Mouse (Mus musculus) right cerebral cortex, postnatal 14 days (tissue): ENCODE data around the gene Plekho2.

Experiments used
- DNase-seq: peaks from one replicate; pipeline ENCODE4 v3.0.0; 2022

The Plekho2 gene

DNA sequence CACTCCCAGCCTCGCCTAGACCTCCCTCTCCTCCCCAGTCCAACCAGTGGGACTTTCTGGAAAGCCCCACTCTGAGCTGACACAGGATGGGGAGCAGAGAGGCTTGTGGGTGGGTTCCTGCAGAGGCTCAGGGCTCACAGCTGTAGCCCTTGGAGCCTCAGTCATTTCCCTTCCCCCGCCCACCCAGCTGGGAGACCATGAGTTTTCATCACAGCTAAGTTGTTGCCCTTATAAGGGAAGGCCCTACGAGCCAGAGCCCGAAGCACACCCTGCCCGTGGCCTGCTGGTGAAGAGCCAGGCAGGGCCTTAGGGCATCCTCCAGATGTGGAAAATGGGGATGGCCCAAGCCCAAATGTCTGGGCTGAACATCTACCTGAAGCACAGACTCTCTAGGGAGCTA is 28.8 kb downstream of the Plekho2 start:
- no peak for DNase-seq

DNA sequence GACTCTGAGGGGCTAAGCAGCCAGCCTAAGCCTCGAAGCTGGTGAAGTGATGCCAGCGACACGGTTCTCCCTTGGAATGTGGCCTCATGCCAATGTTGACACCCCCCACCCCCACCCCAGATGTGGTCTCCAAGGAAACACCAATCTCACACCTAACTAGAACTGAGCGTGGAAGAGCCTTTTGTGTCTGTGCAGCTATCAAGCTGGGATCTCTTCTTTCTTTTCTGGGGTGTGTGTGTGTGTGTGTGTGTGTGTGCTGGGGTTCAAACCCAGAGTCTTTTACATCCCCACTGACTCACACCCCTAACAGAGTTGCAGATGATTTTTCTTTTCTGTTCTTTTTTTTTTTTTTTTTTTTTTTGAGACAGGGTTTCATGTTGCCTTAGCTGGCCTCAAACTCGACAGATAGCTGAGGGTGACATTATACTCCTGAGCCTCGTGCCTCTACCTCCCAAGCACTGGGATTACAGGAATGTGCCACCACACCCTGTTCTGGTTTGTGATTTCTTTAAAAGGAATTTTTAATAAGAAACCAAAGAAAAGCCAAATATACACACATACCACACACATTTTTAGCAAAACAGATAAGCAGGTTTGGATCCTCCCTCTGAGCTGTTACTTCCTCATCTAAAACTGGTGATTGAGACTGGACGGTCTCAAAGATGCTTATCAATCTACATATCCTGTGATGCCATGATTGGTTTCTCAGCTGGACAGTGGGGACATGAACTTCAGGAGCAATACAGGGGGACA is 29.6 kb downstream of the Plekho2 start:
- no peak for DNase-seq

DNA sequence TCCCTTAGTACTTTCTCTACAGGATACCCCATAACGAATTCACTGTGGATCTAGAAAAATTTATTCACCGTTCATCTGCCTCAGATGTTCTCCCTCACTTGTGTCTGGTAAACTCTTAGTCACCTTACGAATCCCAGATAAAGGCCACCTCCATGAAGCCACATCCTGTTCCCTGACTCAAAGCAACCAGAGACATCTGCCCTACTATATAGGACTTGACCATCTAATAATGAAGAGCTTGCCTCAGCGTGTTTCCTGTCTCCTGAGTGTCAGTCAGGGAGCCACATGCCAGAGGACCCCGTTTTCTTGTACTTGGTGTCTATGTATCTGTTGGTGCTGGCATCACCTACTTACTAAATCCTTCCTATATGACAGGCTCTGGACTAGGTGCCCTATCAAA is 30.2 kb downstream of the Plekho2 start:
- DNase-seq: no peak

DNA sequence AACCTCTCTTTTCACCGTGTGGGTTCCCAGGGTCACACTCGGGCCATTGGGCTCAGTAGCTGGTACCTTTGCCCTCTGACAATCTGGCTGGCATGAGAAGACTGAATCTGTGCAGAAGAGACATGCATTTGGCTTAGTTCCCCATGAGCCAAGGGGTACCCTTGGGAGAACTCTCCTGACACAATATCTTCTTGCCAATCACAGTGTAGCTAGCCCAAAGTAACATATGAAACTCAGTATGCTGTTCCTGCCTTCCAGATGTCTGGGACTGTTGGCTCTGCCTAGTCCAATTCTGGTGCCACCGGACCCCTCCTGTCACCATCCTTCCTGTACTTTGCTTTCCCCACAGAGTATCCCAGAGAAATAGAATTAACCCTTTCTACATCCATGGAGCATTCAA is 30.7 kb downstream of the Plekho2 start:
- no peak for DNase-seq

DNA sequence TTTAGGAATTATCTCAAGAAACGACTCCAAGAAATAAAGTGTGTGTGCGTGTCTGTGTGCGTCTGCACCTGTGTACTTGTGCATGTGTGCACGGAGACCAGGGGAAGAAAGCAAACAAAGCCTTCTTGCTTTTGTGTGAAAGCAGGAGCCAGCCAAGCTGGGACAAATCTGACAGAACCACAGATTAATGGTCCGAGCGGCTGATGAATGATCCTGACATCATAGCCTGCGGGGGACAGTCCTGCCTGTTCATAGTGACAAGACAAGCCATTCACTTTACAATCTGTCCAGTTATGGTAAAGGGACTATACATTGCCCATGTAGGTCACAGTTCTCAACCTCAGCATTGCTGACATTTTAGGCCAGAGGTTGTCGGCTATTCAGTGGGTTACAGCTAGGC is 31.5 kb downstream of the Plekho2 start:
- DNase-seq: no peak

DNA sequence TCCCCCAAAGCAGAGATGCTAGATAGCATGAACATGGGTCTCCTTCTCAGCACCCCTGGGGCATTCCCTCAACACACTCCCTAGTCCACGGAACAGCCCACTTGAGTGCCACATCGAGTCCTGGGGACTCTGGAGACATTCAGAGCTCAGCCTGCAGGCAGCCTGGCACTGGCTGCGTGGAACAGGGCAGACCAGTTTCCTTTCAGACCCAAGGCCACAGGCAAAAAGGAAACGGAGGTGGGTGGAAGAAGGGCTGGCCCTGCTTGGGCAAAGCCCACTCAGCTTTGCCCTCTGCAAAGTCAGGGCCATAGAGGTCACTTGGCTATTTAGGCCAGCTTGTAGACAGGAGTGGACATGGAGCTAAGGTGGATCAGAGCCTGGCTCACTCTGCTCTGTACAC is 32.0 kb downstream of the Plekho2 start:
- DNase-seq: no peak

DNA sequence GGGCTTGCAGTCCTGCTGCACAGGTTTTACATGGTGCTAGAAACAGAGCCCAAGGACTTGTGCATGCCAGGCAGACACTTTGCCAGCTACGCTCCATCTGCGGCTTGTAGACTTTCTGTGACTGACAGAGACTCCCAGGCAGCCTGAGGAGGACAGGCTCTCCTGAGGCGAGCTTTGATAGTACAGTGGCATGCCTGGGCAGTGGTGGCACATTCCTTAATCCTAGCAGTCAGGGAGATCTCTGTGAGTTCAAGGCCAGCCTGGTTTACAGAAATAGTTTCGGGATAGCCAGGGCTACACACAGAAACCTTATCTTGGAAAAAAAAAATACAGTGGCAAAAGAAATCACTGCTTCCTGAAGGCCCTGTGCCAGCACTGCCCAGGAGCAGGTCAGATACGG is 32.7 kb downstream of the Plekho2 start:
- no peak for DNase-seq

DNA sequence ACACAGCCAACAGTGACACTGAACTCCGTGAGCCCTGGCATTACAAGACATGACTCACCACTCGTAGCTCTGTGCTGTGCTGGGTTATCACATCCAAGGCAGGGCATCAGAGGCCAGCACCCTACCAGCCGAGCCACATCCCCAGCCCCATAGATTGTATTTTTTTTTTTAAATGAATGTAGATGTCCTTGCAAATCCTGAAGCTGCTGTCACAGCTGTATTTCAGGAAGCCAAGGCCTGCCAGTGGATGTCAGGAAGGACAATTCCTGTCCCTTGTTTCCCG is 33.5 kb downstream of the Plekho2 start:
- no peak for DNase-seq

DNA sequence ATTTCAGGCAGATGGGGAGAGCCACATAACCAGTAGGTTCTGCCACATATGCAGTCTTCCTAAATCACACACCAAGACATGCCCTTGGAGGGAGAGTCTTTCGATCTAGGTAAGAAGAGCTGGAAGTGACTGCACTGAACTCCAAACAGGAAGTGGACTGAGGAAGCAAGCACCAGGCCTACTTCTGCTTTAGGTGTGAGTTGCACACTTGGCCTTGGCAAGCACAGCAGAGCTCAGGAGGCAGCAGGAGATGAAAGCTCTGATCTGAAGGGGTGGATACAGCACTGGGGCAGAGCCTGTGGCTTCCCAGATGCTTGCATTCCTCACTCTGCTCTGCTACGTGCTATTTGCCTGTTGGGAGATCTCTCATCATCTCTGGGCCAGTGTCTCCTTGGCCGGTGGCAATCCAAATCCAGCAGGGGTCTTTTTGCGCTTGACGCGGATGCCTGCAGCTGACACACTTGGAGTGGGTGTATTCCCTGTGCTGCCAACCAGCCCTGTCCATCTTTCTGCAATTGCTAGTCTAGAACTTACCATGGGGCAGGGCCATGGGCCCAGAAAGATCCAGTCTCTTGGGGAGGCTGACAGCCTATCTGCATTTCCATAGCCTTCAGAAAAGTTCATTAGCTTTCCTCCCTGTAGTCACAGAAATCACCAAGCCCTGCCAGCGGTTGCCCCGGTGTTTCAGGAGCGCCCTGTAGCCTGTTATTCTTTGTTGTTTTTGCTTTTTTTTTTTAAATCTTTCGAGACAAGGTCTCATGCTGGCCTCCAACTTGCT is 34.0 kb downstream of the Plekho2 start:
- no peak for DNase-seq

DNA sequence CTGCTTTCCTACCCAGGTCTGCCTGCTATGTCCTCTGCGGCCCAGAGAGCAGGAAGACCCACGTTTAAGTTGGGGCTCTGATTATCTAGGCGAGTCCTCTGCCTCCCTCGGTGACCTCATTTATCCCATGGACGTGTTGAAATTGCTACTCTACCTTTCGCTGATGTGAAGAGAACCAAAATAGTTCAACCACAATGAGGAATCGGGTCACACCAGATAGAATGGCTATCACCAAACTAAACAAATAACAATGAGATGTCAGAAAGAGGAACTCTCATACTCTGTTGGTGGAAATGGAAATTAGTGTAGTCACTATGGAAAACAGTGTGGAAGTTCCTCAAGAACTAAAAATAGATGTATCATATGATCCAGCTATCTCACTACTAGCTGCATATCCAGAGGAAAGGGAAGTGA is 37.7 kb downstream of the Plekho2 start:
- DNase-seq: no peak

DNA sequence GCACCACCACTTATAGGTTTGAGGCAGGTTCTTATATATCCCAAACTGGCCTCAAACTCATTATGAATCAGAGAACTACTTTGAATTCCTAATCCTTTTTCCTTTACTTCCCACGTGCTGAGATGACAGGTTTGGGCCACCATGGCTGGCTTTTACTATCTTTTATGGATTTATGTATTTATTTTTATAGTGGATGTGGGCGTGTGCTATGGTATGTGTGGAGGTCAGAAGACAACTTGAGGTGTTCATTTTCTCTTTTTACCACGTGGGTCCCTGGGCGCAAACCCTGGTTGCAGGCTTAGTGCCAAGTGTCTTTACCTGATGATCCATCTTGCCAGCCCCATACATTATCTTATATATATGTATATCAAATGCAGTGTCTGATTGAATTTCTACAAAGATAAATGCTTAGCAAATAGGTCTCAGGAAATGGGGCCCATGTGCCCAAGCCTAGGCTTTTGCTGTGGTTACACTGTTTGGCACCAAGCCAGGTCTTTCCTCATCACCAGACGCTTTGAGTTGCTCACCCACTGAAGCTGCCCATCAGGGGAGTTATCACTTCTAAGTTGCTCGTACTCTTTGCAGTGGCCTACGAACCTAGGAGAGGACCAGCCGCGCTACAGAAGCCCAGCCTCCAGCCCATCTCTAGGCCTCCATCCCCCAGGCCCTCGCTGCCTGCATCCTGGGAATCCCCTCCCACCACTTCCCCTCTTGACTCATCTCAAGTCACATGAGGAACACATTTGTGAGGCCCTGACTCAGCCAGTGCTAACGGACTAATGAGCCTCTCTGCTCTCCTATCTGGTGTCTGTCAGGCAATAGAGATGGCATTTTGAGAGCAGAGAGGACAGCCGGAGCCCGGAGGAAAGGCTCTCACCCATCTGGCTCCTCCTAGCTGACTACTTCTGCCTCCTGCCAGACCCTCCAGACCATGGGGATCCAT is 38.4 kb downstream of the Plekho2 start:
- DNase-seq: no peak

DNA sequence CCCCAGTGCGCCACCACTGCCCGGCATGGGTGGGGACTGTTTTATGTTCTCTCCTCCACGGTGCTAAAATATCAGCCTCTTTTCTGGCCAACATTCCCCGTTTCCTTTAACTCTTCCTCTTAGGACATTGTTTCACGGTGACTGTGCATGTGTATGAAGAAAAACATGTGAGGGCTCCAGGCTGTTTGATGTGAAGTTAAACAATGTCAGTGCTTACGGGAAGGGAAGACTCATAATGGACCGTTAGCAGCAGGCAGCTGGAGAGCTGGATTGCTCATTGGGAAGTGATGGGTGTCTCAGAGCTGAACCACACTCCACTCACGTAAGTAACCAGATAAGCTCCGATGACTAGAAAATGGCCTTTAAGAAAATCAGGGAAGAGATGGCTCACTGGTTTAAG is 40.1 kb downstream of the Plekho2 start:
- DNase-seq: no peak

DNA sequence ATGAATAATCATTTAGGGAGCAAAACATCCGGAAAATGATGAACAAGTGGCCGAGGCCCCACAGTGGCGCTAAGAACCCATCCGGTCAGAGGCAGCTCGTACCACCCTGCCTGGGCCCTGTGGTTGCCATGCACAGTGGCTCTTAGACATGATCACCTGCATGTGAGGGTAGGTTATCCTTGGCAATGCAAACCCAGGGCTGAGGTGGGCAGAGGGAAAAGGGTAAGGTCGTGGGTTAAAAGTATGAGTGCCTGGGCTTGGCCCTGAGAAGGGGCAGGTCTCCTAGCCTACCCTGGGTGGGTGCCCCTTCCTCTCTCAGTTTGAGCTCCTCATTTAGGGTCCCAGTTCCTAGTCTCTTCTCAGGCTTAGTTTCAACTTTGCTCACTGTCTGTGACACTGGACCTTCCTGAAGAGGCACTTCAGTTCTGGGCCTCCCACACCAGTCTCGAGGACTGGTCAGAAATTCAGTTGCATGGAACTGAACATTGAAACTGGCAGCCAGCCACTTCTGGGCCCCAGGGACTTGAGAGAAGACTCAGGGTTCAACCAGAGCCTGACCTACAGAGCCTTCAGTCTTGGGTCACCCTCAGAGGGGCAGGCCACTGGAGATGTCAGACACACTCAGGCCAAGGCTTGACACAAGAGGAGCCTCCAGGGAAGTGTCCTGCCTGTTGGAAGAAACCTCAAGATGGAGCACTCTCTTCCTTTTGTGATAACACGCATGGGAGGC is 41.8 kb downstream of the Plekho2 start:
- DNase-seq: no peak

DNA sequence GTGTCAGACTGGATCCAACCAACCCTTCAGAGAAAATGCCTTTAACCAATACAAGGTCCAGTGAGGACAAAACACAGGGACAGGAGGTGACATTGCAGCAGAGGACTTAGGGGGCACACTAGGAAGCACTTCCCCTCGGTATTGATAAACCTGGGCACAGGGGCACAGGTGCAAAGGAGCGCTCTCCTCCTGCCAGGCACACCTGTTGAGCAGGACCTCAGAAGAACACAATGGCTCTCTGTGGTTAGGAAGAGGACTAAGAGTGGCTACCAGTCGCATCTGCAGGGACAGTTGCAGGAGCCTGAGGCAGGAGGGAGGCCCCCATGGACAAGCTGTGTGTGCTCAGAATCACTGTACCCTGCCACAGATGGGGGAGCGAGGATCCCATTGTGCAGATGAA is 43.3 kb downstream of the Plekho2 start:
- DNase-seq: no peak

DNA sequence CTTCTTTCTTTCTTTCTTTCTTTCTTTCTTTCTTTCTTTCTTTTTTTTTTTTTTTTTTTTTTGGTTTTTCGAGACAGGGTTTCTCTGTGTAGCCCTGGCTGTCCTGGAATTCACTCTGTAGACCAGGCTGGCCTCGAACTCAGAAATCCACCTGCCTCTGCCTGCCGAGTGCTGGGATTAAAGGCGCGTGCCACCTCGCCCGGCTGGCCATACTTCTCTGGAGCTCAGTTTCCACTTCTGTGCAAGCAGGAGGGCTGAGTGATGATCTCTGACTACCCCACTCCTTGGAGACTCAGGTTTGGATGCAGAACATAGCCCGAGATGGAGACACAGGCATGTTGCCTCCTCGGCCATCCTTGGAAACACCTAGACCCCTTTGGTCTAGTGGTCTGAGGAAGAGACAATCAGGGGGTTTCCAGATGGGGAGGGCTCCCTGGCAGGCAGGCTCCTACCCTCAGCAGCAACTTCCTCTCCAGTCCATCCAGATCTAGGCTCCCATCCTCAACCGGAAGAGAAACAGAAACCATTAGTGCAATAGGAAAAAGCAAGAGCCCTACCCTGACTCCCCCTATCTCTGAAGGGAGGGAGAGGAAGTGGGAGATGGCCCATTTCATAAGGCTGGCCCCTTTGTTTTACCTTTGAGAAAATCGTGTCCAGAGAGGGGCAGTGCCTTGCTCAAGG is 43.9 kb downstream of the Plekho2 start:
- no peak for DNase-seq

DNA sequence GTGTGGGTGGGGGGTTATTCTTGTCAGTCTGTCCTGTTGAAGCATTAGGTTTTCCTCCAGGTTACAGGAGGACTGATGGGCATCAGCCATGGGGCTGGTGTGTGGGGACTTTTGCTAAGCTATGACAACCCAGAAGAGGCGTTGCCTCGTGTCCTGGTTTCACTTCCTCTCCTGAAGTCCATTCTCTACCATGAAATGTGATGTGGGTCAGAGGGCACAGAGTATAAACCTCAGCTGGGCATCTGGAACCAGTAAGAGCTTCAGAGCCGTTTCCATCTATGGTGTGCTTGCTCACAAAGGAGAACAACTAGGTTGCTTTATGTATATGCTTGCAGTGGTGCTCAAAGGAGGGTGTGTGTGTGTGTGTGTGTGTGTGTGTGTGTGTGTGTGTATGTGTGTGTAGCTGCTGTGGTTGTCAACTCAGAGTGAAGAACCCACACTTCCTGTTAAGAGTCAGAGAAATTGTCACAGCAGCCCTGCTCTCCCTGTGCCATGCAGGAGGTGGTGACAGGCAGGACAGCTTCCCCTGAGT is 44.6 kb downstream of the Plekho2 start:
- no peak for DNase-seq

DNA sequence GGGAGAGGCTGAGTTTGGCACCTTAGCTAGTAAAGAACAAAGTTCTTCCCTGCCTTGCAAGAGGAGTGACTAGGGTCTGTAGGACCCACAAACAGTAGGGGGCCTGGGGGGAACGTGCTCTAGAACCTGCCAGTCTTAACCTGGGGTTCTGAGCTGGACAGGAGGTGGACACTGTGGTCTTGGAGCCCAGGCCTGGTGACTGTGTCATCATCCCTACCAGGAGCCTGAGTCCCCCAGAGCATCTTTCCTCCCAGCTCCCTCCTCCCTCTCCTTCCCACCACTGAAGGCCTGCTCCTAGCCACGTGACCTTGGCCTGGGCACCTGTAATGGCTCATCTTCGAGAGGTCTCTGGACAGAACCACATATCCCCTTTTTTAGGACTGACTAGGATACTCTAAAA is 45.7 kb downstream of the Plekho2 start:
- DNase-seq: no peak

DNA sequence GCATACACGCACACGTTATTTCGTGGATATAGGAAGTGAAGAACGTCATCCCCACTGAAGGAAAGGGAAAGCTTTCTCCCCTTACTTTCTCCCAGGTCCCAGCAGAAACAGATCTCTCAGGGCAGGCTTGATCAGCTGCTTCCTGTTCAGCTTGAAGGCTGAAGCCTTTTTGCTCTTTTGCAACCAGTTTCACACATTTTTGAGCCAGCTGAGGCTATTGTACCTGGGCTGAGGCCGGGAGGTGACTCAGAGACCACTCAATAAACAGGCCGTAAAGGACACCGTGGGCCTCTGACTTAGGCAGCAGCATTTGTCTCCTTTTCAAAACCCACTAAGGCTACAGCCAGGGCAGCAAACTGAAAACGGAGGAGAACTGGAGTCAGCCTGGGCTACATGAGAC is 46.9 kb downstream of the Plekho2 start:
- DNase-seq: no peak

DNA sequence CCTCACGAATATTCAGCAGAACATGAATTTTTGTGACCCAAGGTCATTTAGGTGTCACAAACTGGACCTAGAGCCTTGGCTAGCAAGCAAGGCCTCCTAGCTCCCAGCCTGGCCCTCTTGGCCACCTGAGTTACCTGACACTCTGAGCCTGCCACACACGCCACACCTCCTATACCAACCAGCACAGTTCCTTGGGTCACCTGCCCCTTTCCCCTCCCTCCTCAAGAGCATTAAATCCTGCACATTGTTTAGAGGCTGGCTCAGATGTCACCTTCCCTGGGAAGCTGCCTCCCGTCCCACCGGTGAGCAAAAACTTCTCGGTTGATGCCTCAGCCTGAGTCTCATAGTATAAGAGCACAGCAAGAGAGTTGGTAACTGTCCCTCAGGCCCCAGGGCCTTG is 48.6 kb downstream of the Plekho2 start:
- DNase-seq: no peak

DNA sequence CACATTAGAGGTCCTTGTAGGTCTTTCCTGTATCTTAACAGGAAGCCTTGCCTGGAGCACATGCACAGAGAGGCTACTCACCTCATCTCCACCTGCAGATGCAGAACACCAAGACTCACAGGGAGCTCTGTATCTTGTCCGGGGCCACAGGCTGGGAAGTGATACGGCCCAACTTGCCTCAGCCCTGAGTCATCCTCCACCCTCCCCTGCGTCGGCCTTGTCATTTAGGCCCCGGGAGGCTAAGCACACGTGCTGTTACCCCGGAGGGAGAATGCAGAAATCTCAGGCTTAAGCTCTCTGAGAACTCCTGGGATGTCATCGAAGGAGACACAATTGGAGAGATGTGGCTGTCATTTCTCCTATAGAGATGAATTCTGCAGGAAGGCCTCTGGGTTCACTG is 50.2 kb downstream of the Plekho2 start:
- DNase-seq: no peak

DNA sequence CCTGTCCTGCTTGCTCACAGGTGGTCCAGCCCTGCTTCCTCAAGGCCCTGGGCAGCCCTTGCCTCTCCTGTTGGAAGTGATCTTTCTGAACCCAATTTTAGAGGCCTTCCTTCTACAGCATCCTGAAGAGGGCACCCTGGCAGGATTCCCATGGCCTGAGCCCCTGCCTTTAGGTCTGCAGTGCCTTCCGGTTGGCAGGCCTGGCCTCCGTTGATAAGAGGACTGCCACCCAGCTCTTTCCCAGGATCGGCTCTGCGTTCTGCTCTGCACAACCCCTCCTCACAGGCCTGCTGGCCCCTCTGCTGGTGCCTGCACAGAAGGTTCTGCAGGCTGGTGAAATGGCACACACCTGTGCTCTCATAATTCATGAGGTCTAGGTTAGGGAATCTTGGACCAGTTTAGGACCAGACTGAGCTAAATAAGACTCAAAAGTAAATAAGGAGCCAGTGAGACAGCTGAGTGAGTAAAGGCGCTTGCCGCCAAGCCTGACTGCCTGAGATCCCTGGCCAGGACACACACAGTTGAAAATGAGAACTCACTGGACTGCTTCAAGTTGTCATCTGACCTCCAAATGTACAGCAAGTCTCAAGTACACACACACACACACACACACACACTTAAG is 51.3 kb downstream of the Plekho2 start:
- DNase-seq: no peak
